Comparison of ENCODE assay signal across 8 mouse cellular contexts in genomic region chr8:13550718-13551573, GRCm38 (mm10). TPM values are rescaled to one million over a fixed set of nuclear protein-coding genes. Genes with fewer than 3 reads are reported as not detected.
A peak's percentile ranks its signal among the peaks of the same experiment; 100 is the strongest.
DNase-seq lines count a peak whose midpoint lies in the region.

No protein-coding gene starts in this region.

- H3K4me3 ChIP-seq in megakaryocyte, embryonic 14.5 days (replicated peaks), result peak overlapping the region; percentile 46

- peaks cover 59% of the 10 kb centered on the region for H3K4me1 ChIP-seq in megakaryocyte, embryonic 14.5 days

- H3K27me3 ChIP-seq in megakaryocyte, embryonic 14.5 days (replicated peaks), result peaks cover 11% of the 10 kb centered on the region

- peak; percentile 69 for DNase-seq in T-cell, adult 2 months (ENCODE audit: low spot score)
- DNase-seq in cerebellum, postnatal 4 days (ENCODE audit: low spot score in 2 of 2), result peak; percentile 84 to 92
- peak; percentile 90 for DNase-seq in gastrocnemius, postnatal 10 days
- peak; percentile 86 for DNase-seq in induced T-regulatory cell, adult 2 months (ENCODE audit: low read depth)
- DNase-seq in left cerebral cortex, adult 8-10 months (ENCODE audit: low spot score in 2 of 2), result peak; percentile 80 to 93
- peak; percentile 96 to 97 for DNase-seq in right cerebral cortex, postnatal 10 days (ENCODE audit: low spot score in 2 of 2)
- peak; percentile 92 for DNase-seq in urinary bladder, postnatal 14 days (ENCODE audit: low spot score)

- H3K36me3 ChIP-seq in megakaryocyte, embryonic 14.5 days (replicated peaks; ENCODE audit: low read length), result peaks cover 63% of the 10 kb centered on the region

- peaks cover 5% of the 10 kb centered on the region for H3K9me3 ChIP-seq in megakaryocyte, embryonic 14.5 days

RNA-seq across cellular contexts. Expression of gene 1700029H14Rik, which starts 11.3 kb away (rescaled TPM):
- not detected for total RNA-seq in gastrocnemius, postnatal 10 days (2021)
- total RNA-seq in left cerebral cortex, adult 8-10 months (2022), result not detected
- polyA plus RNA-seq in megakaryocyte, embryonic 14.5 days (2012; ENCODE audit: insufficient read depth, low replicate concordance), result 20.4 and 26.5 TPM in 2 replicates

RNA-seq across cellular contexts. Expression of gene Gas6, which starts 56.7 kb away (rescaled TPM):
- total RNA-seq in gastrocnemius, postnatal 10 days (2021), result 10 to 100 TPM; 79.3 to 82.1 TPM
- total RNA-seq in left cerebral cortex, adult 8-10 months (2022), result 100 to 1,000 TPM in 3 of 4 experiments, 10 to 100 TPM in 1; 97.2 to 113 (median 110) TPM
- 1.3 TPM in 1 of 2 replicates, not detected in the other for polyA plus RNA-seq in megakaryocyte, embryonic 14.5 days (2012; ENCODE audit: insufficient read depth, low replicate concordance)

Comparison
In these comparisons a context has a peak if more than half of its experiments do, and no peak if none do; other contexts are left out.
1. Peak in every context shown above with its lines: DNase-seq and H3K4me3 ChIP-seq.